Mouse (Mus musculus): ENCODE data around the gene Gm20388. TPM values are rescaled to one million over a fixed set of nuclear protein-coding genes. Genes with fewer than 3 reads are reported as not detected.

Gene Gm20388
- total RNA-seq, 2 experiments from 2014 or later: 10.3 to 10.6 TPM

- intact Hi-C loops (cut with DNase I): no loop called here
- no peak for DNase-seq (ENCODE audit: low spot score in 2 of 2)
These were observed 2831.8 kb downstream of the Gm20388 start for GRCm38 (mm10) chr8:122742471-122742870.

GRCm38 (mm10) chr8:122745022-122745749, 2834.5 kb downstream of the Gm20388 start:
- DNase-seq (ENCODE audit: low spot score in 2 of 2): no peak
- intact Hi-C loops (cut with DNase I): no loop called here

GRCm38 (mm10) chr8:122745750-122746275, 2835.2 kb downstream of the Gm20388 start:
- no peak for DNase-seq (ENCODE audit: low spot score in 2 of 2)
- intact Hi-C loops (cut with DNase I): no loop called here

- intact Hi-C loops (cut with DNase I): no loop called here
- no peak for DNase-seq (ENCODE audit: low spot score in 2 of 2)
These were observed 2835.8 kb downstream of the Gm20388 start for GRCm38 (mm10) chr8:122746439-122746838.

GRCm38 (mm10) chr8:122747825-122748224, 2837.2 kb downstream of the Gm20388 start:
- DNase-seq (ENCODE audit: low spot score in 2 of 2): no peak
- intact Hi-C loops (cut with DNase I): no loop called here

- DNase-seq (ENCODE audit: low spot score in 2 of 2): peak in 1 of 2 experiments; percentile 55
These were observed 2838.8 kb downstream of the Gm20388 start for GRCm38 (mm10) chr8:122749333-122749958.

GRCm38 (mm10) chr8:122751342-122751741, 2840.7 kb downstream of the Gm20388 start:
- intact Hi-C loops (cut with DNase I): loop anchor here (5.0 kb wide), 1 partner anchor 74 kb away; no protein-coding TSS in a partner anchor

More at GRCm38 (mm10) chr8:122749333-122749958, 2838.8 kb downstream of the Gm20388 start:
- intact Hi-C loops (cut with DNase I): no loop called here

GRCm38 (mm10) chr8:122752111-122752721, 2841.6 kb downstream of the Gm20388 start:
- intact Hi-C loops (cut with DNase I): loop anchor here (1.0 to 5.0 kb wide), 2 partner anchors 17 to 75 kb away; no protein-coding TSS in a partner anchor
- DNase-seq (ENCODE audit: low spot score in 2 of 2): peak; percentile 67 to 68

More at GRCm38 (mm10) chr8:122751342-122751741, 2840.7 kb downstream of the Gm20388 start:
- DNase-seq (ENCODE audit: low spot score in 2 of 2): no peak

- intact Hi-C loops (cut with DNase I): no loop called here
- DNase-seq (ENCODE audit: low spot score in 2 of 2): no peak
These were observed 2848.0 kb downstream of the Gm20388 start for GRCm38 (mm10) chr8:122758597-122758996.

GRCm38 (mm10) chr8:122760116-122760515, 2849.5 kb downstream of the Gm20388 start:
- no peak for DNase-seq (ENCODE audit: low spot score in 2 of 2)
- intact Hi-C loops (cut with DNase I): no loop called here

GRCm38 (mm10) chr8:122761109-122761508, 2850.5 kb downstream of the Gm20388 start:
- intact Hi-C loops (cut with DNase I): no loop called here
- no peak for DNase-seq (ENCODE audit: low spot score in 2 of 2)

- DNase-seq (ENCODE audit: low spot score in 2 of 2): no peak
- intact Hi-C loops (cut with DNase I): no loop called here
These were observed 2852.2 kb downstream of the Gm20388 start for GRCm38 (mm10) chr8:122762731-122763266.

- intact Hi-C loops (cut with DNase I): no loop called here
- DNase-seq (ENCODE audit: low spot score in 2 of 2): no peak
These were observed 2852.7 kb downstream of the Gm20388 start for GRCm38 (mm10) chr8:122763267-122763738.

GRCm38 (mm10) chr8:122764790-122765474, 2854.3 kb downstream of the Gm20388 start:
- intact Hi-C loops (cut with DNase I): no loop called here
- no peak for DNase-seq (ENCODE audit: low spot score in 2 of 2)

- intact Hi-C loops (cut with DNase I): no loop called here
These were observed 2855.5 kb downstream of the Gm20388 start for GRCm38 (mm10) chr8:122766189-122766588.

GRCm38 (mm10) chr8:122766647-122767200, 2856.1 kb downstream of the Gm20388 start:
- intact Hi-C loops (cut with DNase I): no loop called here

More at GRCm38 (mm10) chr8:122766189-122766588, 2855.5 kb downstream of the Gm20388 start:
- DNase-seq (ENCODE audit: low spot score in 2 of 2): no peak

GRCm38 (mm10) chr8:122767229-122767628, 2856.6 kb downstream of the Gm20388 start:
- intact Hi-C loops (cut with DNase I): no loop called here
- DNase-seq (ENCODE audit: low spot score in 2 of 2): no peak

More at GRCm38 (mm10) chr8:122766647-122767200, 2856.1 kb downstream of the Gm20388 start:
- DNase-seq (ENCODE audit: low spot score in 2 of 2): no peak

GRCm38 (mm10) chr8:122769251-122770058, 2858.8 kb downstream of the Gm20388 start:
- intact Hi-C loops (cut with DNase I): loop anchor here (1.0 kb wide), 1 partner anchor 17 kb away; no protein-coding TSS in a partner anchor
- peak; percentile 65 to 68 for DNase-seq (ENCODE audit: low spot score in 2 of 2)
